Mouse (Mus musculus): ENCODE data around the gene Kcnt2. TPM values are rescaled to one million over a fixed set of nuclear protein-coding genes. Genes with fewer than 3 reads are reported as not detected.

Gene Kcnt2
- total and polyA plus RNA-seq, 2 experiments from 2014 or later = 2.4 to 8.9 TPM

GRCm38 (mm10) chr1:140373532-140373931 is 127.6 kb downstream of the Kcnt2 start:
- no peak for TF ChIP-seq CTCF (IDR thresholded peaks at IDR 0.05; ENCODE audit: low read depth)
- 83% methylated on average over 1 of the region's 1 CpGs for WGBS

GRCm38 (mm10) chr1:140378791-140379190 is 132.8 kb downstream of the Kcnt2 start:
- Histone ChIP-seq H3K4me2 (ENCODE audit: low read depth) (no peak overlapping the region), H3K4me1 (ENCODE audit: insufficient read depth) (no peaks in the 10 kb centered on the region), H3K4me3 (ENCODE audit: low read depth, low read length) (no peak overlapping the region), H3K27ac (ENCODE audit: low read depth, low read length) (no peak overlapping the region), H3K9ac (no peak overlapping the region), H3K9me3 (ENCODE audit: low read length) (no peaks in the 10 kb centered on the region), H3K36me3 (ENCODE audit: insufficient read depth) (no peaks in the 10 kb centered on the region), H3K27me3 (ENCODE audit: insufficient read depth, low read length) (no peaks in the 10 kb centered on the region)
- ATAC-seq = no peak
- no peak for TF ChIP-seq CTCF (IDR thresholded peaks at IDR 0.05; ENCODE audit: low read depth)
- WGBS = 77% methylated on average over 2 of the region's 2 CpGs
- no peak for DNase-seq

More at GRCm38 (mm10) chr1:140373532-140373931, 127.6 kb downstream of the Kcnt2 start:
- Histone ChIP-seq H3K9me3 (ENCODE audit: low read length) (no peaks in the 10 kb centered on the region), H3K4me2 (ENCODE audit: low read depth) (no peak overlapping the region), H3K27ac (ENCODE audit: low read depth, low read length) (no peak overlapping the region), H3K4me3 (ENCODE audit: low read depth, low read length) (no peak overlapping the region), H3K36me3 (ENCODE audit: insufficient read depth) (no peaks in the 10 kb centered on the region), H3K4me1 (ENCODE audit: insufficient read depth) (no peaks in the 10 kb centered on the region), H3K9ac (no peak overlapping the region), H3K27me3 (ENCODE audit: insufficient read depth, low read length) (no peaks in the 10 kb centered on the region)
- DNase-seq (no peak), ATAC-seq (no peak)

GRCm38 (mm10) chr1:140379526-140379925 is 133.6 kb downstream of the Kcnt2 start:
- no peak overlapping the region for H3K4me2 ChIP-seq (ENCODE audit: low read depth)
- H3K4me3 ChIP-seq (ENCODE audit: low read depth, low read length) = no peak overlapping the region
- no peak overlapping the region for H3K9ac ChIP-seq
- H3K27ac ChIP-seq (ENCODE audit: low read depth, low read length) = no peak overlapping the region
- ATAC-seq (no peak), DNase-seq (no peak)
- no peaks in the 10 kb centered on the region for H3K9me3 ChIP-seq (ENCODE audit: low read length)
- TF ChIP-seq CTCF (IDR thresholded peaks at IDR 0.05; ENCODE audit: low read depth) = no peak
- WGBS = 38% methylated on average over 2 of the region's 2 CpGs
- H3K4me1 ChIP-seq (ENCODE audit: insufficient read depth) = no peaks in the 10 kb centered on the region
- H3K27me3 ChIP-seq (ENCODE audit: insufficient read depth, low read length) = no peaks in the 10 kb centered on the region
- H3K36me3 ChIP-seq (ENCODE audit: insufficient read depth) = no peaks in the 10 kb centered on the region

GRCm38 (mm10) chr1:140381093-140381492 is 135.1 kb downstream of the Kcnt2 start:
- Histone ChIP-seq H3K27ac (ENCODE audit: low read depth, low read length) (no peak overlapping the region), H3K9ac (no peak overlapping the region), H3K9me3 (ENCODE audit: low read length) (no peaks in the 10 kb centered on the region), H3K4me2 (ENCODE audit: low read depth) (no peak overlapping the region), H3K36me3 (ENCODE audit: insufficient read depth) (no peaks in the 10 kb centered on the region), H3K27me3 (ENCODE audit: insufficient read depth, low read length) (no peaks in the 10 kb centered on the region), H3K4me3 (ENCODE audit: low read depth, low read length) (no peak overlapping the region), H3K4me1 (ENCODE audit: insufficient read depth) (no peaks in the 10 kb centered on the region)
- DNase-seq (no peak), ATAC-seq (no peak)
- WGBS = 87% methylated on average over 3 of the region's 3 CpGs
- no peak for TF ChIP-seq CTCF (IDR thresholded peaks at IDR 0.05; ENCODE audit: low read depth)

DNA sequence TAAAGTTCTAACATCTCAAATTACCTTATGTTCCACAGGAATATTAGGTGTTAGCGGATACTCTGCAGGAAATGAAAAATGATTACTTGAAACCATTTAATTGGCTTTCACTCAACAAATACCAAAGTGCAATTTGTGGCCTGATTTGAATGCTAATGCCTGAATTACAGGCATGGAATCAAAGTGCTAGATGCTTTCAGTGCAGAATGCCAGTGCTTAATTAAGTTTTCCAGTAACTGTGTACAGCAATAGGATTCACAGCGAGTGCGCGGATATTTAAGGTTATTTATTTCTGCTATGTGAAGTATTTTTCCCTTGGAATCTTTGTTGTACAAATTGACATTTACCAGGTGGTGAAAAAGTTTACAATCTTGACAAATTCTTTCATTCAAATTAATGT is 144.3 kb downstream of the Kcnt2 start:
- Histone ChIP-seq H3K9me3 (ENCODE audit: low read length) (no peaks in the 10 kb centered on the region), H3K4me1 (ENCODE audit: insufficient read depth) (no peaks in the 10 kb centered on the region), H3K9ac (no peak overlapping the region), H3K36me3 (ENCODE audit: insufficient read depth) (no peaks in the 10 kb centered on the region), H3K27me3 (ENCODE audit: insufficient read depth, low read length) (no peaks in the 10 kb centered on the region), H3K4me3 (ENCODE audit: low read depth, low read length) (no peak overlapping the region), H3K27ac (ENCODE audit: low read depth, low read length) (no peak overlapping the region), H3K4me2 (ENCODE audit: low read depth) (no peak overlapping the region)
- no peak for ATAC-seq
- TF ChIP-seq CTCF (IDR thresholded peaks at IDR 0.05; ENCODE audit: low read depth) = no peak
- 38% methylated on average over 4 of the region's 4 CpGs for WGBS
- DNase-seq = no peak

- H3K4me2 ChIP-seq (ENCODE audit: low read depth) = no peak overlapping the region
- H3K4me1 ChIP-seq (ENCODE audit: insufficient read depth) = no peaks in the 10 kb centered on the region
- H3K27me3 ChIP-seq (ENCODE audit: insufficient read depth, low read length) = no peaks in the 10 kb centered on the region
- H3K27ac ChIP-seq (ENCODE audit: low read depth, low read length) = no peak overlapping the region
- no peak overlapping the region for H3K9ac ChIP-seq
- no peaks in the 10 kb centered on the region for H3K9me3 ChIP-seq (ENCODE audit: low read length)
- H3K4me3 ChIP-seq (ENCODE audit: low read depth, low read length) = no peak overlapping the region
- TF ChIP-seq CTCF (IDR thresholded peaks at IDR 0.05; ENCODE audit: low read depth) = no peak
- H3K36me3 ChIP-seq (ENCODE audit: insufficient read depth) = no peaks in the 10 kb centered on the region
- DNase-seq (no peak), ATAC-seq (no peak)
These were observed 151.8 kb downstream of the Kcnt2 start for GRCm38 (mm10) chr1:140397756-140398155.

DNA sequence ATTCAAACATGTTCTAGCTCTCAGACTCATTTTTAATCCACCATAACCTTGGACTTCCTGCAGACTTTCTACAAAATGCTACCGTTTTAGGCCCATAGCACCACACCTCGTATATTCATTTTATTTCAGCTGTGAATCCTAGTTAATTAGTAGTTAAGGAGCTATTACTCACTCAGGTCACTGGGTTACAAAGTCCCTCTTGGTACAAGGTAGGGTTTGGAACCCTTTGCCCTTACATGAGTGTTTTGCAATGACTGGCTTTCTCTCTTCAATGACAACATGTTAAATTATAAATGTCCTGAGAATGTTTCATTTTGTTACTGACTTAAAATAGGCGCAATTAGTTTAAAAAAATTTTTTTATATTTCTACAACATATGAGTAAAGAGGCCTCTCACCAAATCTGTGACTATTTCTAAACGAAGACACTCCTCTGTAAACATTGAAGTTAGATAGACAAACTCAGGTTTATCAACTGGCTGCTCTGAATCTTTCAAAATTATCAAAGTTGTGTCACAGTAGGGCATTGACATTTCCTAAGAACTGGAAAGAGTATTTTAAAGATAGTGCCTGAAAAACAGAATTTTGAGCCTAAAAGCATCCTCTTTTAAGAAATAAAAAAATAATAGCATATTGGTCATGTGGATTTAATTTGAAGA is 160.8 kb downstream of the Kcnt2 start:
- Histone ChIP-seq H3K9me3 (ENCODE audit: low read length) (no peaks in the 10 kb centered on the region), H3K27me3 (ENCODE audit: insufficient read depth, low read length) (no peaks in the 10 kb centered on the region), H3K4me3 (ENCODE audit: low read depth, low read length) (no peak overlapping the region), H3K36me3 (ENCODE audit: insufficient read depth) (no peaks in the 10 kb centered on the region), H3K4me2 (ENCODE audit: low read depth) (no peak overlapping the region), H3K4me1 (ENCODE audit: insufficient read depth) (no peaks in the 10 kb centered on the region), H3K9ac (no peak overlapping the region), H3K27ac (ENCODE audit: low read depth, low read length) (no peak overlapping the region)
- no peak for DNase-seq
- TF ChIP-seq CTCF (IDR thresholded peaks at IDR 0.05; ENCODE audit: low read depth) = no peak
- 89% methylated on average over 4 of the region's 4 CpGs for WGBS
- ATAC-seq = no peak

Data from forebrain, postnatal 0 days (tissue).